Mouse (Mus musculus) liver, adult 2 months (tissue): ENCODE data around the gene Psenen. TPM values are rescaled to one million over a fixed set of nuclear protein-coding genes. Genes with fewer than 3 reads are reported as not detected.

Experiments used
- DNase-seq: peaks from one replicate; pipeline ENCODE4 v3.0.0-alpha.2; 2011; ENCODE audit warnings: low read depth, low spot score; ENCODE audit errors: extremely low read depth
- H3K27ac ChIP-seq: fragments of 200-500 bp; replicated peaks from 2 replicates; pipeline ENCODE4 v1.5.1; 2012; ENCODE audit warnings: low read depth, mild to moderate bottlenecking, control low read depth, inconsistent platforms, low read length; ENCODE audit not compliant: insufficient read depth
- H3K27me3 ChIP-seq: fragments of 200-500 bp; 2 replicates; pipeline ENCODE4 v1.6.1; 2012; ENCODE audit warnings: mild to moderate bottlenecking, moderate library complexity, low read length, inconsistent platforms; ENCODE audit not compliant: control insufficient read depth, insufficient read depth
- H3K36me3 ChIP-seq: fragments of 200-500 bp; 2 replicates; pipeline ENCODE4 v1.6.1; 2012; ENCODE audit warnings: low read length, inconsistent platforms; ENCODE audit not compliant: control insufficient read depth, insufficient read depth
- H3K4me1 ChIP-seq: fragments of 200-500 bp; 2 replicates; pipeline ENCODE4 v1.6.1; 2011; ENCODE audit warnings: low read length; ENCODE audit not compliant: control insufficient read depth, insufficient read depth
- H3K4me3 ChIP-seq: fragments of 200-500 bp; 2 replicates; pipeline ENCODE4 v1.5.1; 2011; ENCODE audit warnings: low read depth, mild to moderate bottlenecking, control low read depth, low read length, moderate library complexity; ENCODE audit not compliant: insufficient read depth
- H3K79me2 ChIP-seq: fragments of 200-500 bp; 2 replicates; pipeline ENCODE4 v1.6.1; 2012; ENCODE audit warnings: inconsistent platforms, mild to moderate bottlenecking, low read length, moderate library complexity; ENCODE audit not compliant: control insufficient read depth, insufficient read depth
- H3K9ac ChIP-seq: fragments of 200-500 bp; 2 replicates; pipeline ENCODE4 v1.6.1; 2012; ENCODE audit warnings: low read depth, mild to moderate bottlenecking, control low read depth, inconsistent platforms, low read length
- CTCF ChIP-seq: fragments of 200-500 bp; IDR thresholded peaks from 2 replicates; pipeline ENCODE4 v1.5.1; 2011; ENCODE audit warnings: low read depth, low read length, control low read depth
- POLR2A ChIP-seq: fragments of 200-500 bp; IDR thresholded peaks from 2 replicates; pipeline ENCODE4 v1.6.1; 2011; ENCODE audit warnings: low read length, control low read depth; ENCODE audit not compliant: insufficient read depth; ENCODE audit errors: extremely low read depth
- WGBS: fragments of 180-500 bp; shearing (Covaris S2); methylation state at CpG from one replicate; pipeline ENCODE4 v1.1.7; 2018; 5-methylcytosine and 5-hydroxymethylcytosine counted together
- polyA plus RNA-seq: library from polyadenylated mRNA; depleted of rRNA; stranded (reverse); fragments of >200 nt; gene quantifications from 2 replicates; pipeline ENCODE4 v1.2.3, GENCODE M21; 2012
- total RNA-seq: library from RNA; depleted of rRNA; stranded (reverse); fragments of >200 nt; gene quantifications from 2 replicates; pipeline ENCODE4 v1.2.3, GENCODE M21; 2014

The Psenen gene
- total and polyA plus RNA-seq, 2 experiments: 34.9 to 126 TPM

- H3K27ac ChIP-seq: no peak overlapping the region
- H3K79me2 ChIP-seq: no peaks in the 10 kb centered on the region
- DNase-seq: no peak
- WGBS: 95% methylated on average over 5 of the region's 5 CpGs
- no peaks in the 10 kb centered on the region for H3K4me1 ChIP-seq
- H3K36me3 ChIP-seq: peaks cover 50% of the 10 kb centered on the region
- H3K4me3 ChIP-seq: no peak overlapping the region
- TF ChIP-seq POLR2A: no peak
- TF ChIP-seq CTCF: no peak
- no peaks in the 10 kb centered on the region for H3K27me3 ChIP-seq
- H3K9ac ChIP-seq: no peak overlapping the region
Measured at GRCm38 (mm10) chr7:30572389-30572788, 9.0 kb upstream of the Psenen start.

GRCm38 (mm10) chr7:30567555-30567954 is 4.1 kb upstream of the Psenen start:
- Histone ChIP-seq H3K4me1 (peaks cover 5% of the 10 kb centered on the region), H3K4me3 (no peak overlapping the region), H3K27me3 (no peaks in the 10 kb centered on the region), H3K27ac (no peak overlapping the region), H3K36me3 (peaks cover 26% of the 10 kb centered on the region; the same call in 1 of the 2 replicates), H3K79me2 (no peaks in the 10 kb centered on the region), H3K9ac (no peak overlapping the region)
- no peak for TF ChIP-seq CTCF
- TF ChIP-seq POLR2A: no peak
- WGBS: 89% methylated on average over 11 of the region's 11 CpGs
- DNase-seq: no peak

GRCm38 (mm10) chr7:30566033-30566432 is 2.6 kb upstream of the Psenen start:
- Histone ChIP-seq H3K79me2 (no peaks in the 10 kb centered on the region), H3K27ac (no peak overlapping the region), H3K9ac (no peak overlapping the region), H3K4me1 (peaks cover 7% of the 10 kb centered on the region), H3K27me3 (no peaks in the 10 kb centered on the region), H3K4me3 (no peak overlapping the region), H3K36me3 (peaks cover 17% of the 10 kb centered on the region; the same call in 1 of the 2 replicates)
- TF ChIP-seq POLR2A (no peak), CTCF (no peak)
- no peak for DNase-seq
- WGBS: 88% methylated on average over 9 of the region's 9 CpGs

- no peak within 1 kb of the TSS for H3K9ac ChIP-seq
- TF ChIP-seq POLR2A (no peak), CTCF (no peak)
- no peak within 1 kb of the TSS for H3K27ac ChIP-seq
- 96% methylated on average over 12 of the region's 12 CpGs for WGBS
- no peak within 1 kb of the TSS for H3K4me3 ChIP-seq
- no peak for DNase-seq
- H3K36me3 ChIP-seq: peaks cover 9% of the 10 kb centered on the region; the same call in 1 of the 2 replicates
- no peaks in the 10 kb centered on the region for H3K27me3 ChIP-seq
- H3K4me1 ChIP-seq: peaks cover 9% of the 10 kb centered on the region
- H3K79me2 ChIP-seq: no peaks in the 10 kb centered on the region
Measured at GRCm38 (mm10) chr7:30564970-30565571, 1.6 kb upstream of the Psenen start, which contains the start of gene Igflr1. Gene Igflr1 (plus strand): TSS chr7:30565427.

GRCm38 (mm10) chr7:30563906-30564280 is 466 bp upstream of the Psenen start:
- no peak overlapping the region for H3K27ac ChIP-seq
- no peaks in the 10 kb centered on the region for H3K27me3 ChIP-seq
- H3K9ac ChIP-seq: no peak overlapping the region
- no peaks in the 10 kb centered on the region for H3K79me2 ChIP-seq
- TF ChIP-seq POLR2A: no peak
- no peak for TF ChIP-seq CTCF
- H3K4me1 ChIP-seq: peaks cover 9% of the 10 kb centered on the region
- peaks cover 4% of the 10 kb centered on the region; the same call in 1 of the 2 replicates for H3K36me3 ChIP-seq
- DNase-seq: no peak
- WGBS: 32% methylated on average over 6 of the region's 6 CpGs
- H3K4me3 ChIP-seq: peak overlapping the region; percentile 75

- H3K4me3 ChIP-seq: peak overlapping the region; percentile 61
- TF ChIP-seq CTCF: no peak
- no peak for TF ChIP-seq POLR2A
- DNase-seq: peak; percentile 56
- H3K9ac ChIP-seq: peak overlapping the region; percentile 83
- under 1% methylated on average over 27 of the region's 27 CpGs for WGBS
- no peaks in the 10 kb centered on the region for H3K36me3 ChIP-seq
- no peaks in the 10 kb centered on the region for H3K27me3 ChIP-seq
- H3K27ac ChIP-seq: peak overlapping the region; percentile 85
- no peaks in the 10 kb centered on the region for H3K79me2 ChIP-seq
- H3K4me1 ChIP-seq: peaks cover 15% of the 10 kb centered on the region
Measured at GRCm38 (mm10) chr7:30562526-30563116, 806 bp downstream of the Psenen start.
